Mouse (Mus musculus): ENCODE data around the gene Nt5dc3. TPM values are rescaled to one million over a fixed set of nuclear protein-coding genes. Genes with fewer than 3 reads are reported as not detected.

Gene Nt5dc3
- total RNA-seq, 2 experiments from 2014 or later: 81.0 to 81.1 TPM

- DNase-seq (ENCODE audit: low spot score in 2 of 2): no peak
- intact Hi-C loops (cut with DNase I): no loop called here
Measured at GRCm38 (mm10) chr10:86849508-86849907, 70.7 kb downstream of the Nt5dc3 start.

DNA sequence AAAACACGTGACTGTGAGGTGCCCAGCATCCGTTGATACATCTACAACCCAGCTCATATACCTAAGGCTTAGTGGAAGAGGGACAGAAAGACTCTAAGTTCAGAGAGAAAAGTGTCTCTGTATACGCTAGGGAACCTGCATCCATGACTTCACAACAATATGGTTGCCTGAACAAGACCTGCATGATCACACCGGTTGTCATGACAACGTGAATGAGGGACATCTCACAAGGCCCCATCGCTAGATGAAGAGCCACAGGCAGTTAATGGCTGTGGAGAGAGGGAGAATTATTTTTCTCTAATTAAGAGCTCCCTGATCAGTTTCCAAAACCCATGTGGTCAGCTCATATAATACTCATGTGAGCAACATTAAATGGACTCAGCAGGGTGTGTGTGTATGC, 73.4 kb downstream of the Nt5dc3 start:
- intact Hi-C loops (cut with DNase I): no loop called here
- no peak for DNase-seq (ENCODE audit: low spot score in 2 of 2)

DNA sequence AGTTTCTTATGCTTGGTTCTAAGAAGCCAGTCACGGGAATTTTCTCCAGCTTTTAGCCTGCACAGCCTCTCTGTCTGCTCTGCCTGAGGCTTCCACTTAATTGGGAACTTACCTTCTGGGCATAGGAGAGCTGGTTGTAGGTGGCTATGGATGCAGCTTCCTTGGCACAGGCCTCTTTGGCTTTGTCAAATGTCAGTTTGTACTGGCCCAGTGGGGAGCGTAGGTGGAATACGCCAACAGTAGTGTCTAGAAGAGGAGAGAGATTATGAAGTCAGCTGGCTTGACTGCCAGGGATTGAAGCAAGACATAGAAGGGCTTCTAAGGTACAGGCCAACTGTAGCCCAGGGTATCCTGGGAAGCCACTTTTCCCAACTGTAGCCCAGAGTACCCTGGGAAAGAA, 74.6 kb downstream of the Nt5dc3 start:
- intact Hi-C loops (cut with DNase I): no loop called here
- DNase-seq (ENCODE audit: low spot score in 2 of 2): peak in 1 of 2 experiments; percentile 38

DNA sequence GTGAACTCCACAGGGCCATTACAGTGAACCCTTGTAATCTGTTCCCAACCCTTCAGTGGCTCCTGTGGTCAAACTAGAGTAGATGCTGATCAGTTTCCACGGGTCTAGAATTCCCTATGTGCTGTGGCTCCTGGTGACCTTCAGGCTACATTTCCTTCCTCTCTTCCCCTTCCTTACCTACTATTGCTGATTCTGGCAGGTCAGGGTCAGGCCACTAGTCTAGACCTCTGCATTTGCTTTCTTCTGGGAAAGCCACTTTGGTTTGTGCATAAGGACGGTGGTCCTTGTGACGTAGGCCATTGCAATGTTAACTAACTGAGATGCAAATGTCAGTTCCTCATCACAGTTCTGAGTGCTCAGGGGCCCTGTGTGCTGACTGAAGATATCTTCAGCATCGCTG, 81.6 kb downstream of the Nt5dc3 start:
- DNase-seq (ENCODE audit: low spot score in 2 of 2): no peak
- intact Hi-C loops (cut with DNase I): no loop called here

DNA sequence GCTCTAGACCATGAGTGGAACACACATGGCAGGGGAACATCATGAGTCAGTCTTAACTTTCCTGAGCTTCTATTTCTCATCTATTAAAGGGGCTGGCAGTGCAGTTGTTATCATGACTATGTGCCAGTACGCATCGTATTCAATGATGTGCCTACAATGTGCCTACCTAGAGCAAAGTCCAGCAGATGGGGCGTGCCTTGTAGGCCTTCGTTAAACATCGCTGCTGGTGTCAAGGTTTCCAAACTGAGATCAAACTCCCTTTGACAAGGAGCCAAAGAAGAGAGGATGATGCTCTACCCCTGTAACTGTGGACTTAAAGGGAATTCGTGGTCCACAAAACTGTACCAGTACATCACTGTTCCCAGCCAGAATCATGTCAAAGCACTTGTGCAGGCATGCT, 83.7 kb downstream of the Nt5dc3 start:
- DNase-seq (ENCODE audit: low spot score in 2 of 2): no peak
- intact Hi-C loops (cut with DNase I): no loop called here

DNA sequence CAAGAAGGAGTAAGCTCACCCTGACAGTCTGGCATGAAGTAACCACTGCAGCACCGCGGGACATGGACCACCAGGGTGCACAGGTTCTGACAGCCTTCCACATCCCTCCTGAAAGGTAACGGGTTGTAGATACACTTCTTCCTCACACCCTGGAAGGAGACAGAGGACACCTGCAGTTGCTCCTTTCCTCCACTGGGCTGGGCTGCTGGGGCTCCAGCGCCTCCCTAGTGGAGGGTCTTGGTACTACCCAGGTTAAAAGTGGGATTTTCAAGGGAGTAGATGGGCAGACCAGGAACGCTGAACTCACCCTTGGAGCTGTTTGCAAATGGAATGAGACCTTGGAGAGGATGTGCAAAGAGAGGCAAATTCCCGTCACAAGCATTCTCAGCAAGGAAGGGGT, 84.6 kb downstream of the Nt5dc3 start:
- intact Hi-C loops (cut with DNase I): no loop called here

GRCm38 (mm10) chr10:86872121-86872520, 93.3 kb downstream of the Nt5dc3 start:
- intact Hi-C loops (cut with DNase I): no loop called here
- no peak for DNase-seq (ENCODE audit: low spot score in 2 of 2)

More for the DNA sequence above, 84.6 kb downstream of the Nt5dc3 start:
- no peak for DNase-seq (ENCODE audit: low spot score in 2 of 2)

DNA sequence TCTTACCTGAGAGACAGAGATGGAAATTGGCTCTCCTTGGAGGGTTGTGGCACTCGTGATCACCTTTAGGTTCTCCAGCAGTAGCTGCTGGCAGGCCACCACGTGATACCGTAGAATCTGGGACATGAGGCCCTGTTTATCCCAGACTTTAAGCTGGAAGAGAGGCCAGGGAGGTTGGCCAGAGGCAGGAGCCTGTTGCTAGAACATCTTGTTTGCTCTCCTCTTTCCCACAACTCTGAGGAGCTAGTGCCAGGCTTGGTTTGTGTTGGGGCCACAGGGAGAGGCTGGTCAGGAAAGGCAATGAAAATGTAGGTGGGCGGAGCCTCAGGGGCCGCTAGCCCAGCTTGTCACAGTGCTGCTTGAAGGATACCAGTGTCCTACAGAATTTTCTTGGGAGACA, 93.8 kb downstream of the Nt5dc3 start:
- intact Hi-C loops (cut with DNase I): no loop called here
- DNase-seq (ENCODE audit: low spot score in 2 of 2): no peak

DNA sequence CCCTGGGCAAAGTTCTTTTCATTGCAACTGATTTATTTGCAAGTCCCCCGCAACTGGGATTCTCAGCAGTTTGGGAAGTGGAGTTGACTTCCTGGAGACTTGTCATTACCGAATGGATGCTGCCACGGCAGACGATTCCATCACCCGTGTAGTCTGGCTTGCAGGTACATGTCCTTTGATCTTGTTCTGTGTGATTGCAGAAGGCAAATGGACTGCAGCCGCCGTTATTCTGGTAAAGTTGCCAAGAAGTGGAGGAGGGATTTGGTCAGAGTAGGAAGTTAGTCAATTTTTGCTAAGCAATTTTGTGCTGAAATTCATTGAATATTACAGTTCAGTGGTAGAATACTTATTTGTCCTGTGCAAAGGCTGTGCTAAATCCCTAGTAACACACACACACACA, 99.9 kb downstream of the Nt5dc3 start:
- DNase-seq (ENCODE audit: low spot score in 2 of 2): no peak
- intact Hi-C loops (cut with DNase I): no loop called here

DNA sequence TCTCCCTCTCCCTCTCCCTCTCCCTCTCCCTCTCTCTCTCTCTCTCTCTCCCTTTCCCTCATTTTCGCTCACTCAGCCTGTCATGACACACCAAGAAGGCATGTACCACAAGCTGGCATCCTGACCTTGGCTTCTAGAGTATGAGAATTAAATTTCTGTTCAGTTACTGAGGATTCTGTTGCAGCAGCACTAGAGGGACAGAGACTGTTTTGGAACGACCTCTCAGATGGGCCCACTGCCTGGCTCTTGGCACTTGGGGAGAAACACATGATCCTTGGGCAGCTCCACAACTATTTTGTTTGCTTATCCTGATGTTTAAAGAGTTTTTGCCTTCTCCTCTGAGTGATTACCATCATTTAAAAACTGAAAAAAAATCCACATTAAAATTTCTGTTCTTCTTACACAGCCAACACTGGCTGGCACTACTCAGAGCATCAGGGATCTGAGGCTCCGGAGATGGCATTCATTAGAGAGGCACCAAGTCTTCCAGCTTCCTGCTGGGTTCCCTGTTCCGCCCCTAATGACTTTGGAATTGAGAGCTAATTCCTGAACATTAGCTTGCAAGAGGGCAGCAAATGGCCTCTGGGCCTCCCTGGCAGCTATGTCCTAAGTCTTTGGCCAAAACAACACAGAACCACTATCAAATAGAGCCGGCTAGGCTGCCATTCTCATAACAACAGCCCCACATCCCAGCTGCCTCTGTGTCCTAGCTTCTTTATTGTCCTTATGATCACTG, 101.4 kb downstream of the Nt5dc3 start:
- peak in 1 of 2 experiments; percentile 31 for DNase-seq (ENCODE audit: low spot score in 2 of 2)
- intact Hi-C loops (cut with DNase I): no loop called here

DNA sequence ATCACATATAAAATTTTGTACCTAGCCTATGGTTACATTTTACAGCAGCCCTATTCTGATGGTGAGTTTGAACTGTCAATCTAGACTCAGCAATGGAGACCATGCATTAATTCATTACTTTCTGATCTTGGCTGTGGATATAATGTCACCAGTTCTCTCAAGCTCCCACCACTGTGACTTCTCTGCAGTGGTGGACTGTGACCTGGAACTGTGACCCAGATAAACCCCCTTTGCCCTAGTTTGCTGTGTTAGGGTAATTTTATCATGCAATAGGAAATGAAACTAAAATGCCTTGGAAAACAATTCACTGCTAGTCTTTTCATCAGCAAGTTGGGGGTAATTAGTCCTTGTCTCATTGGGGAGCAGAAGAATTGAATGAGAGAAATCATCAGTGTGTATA, 102.6 kb downstream of the Nt5dc3 start:
- intact Hi-C loops (cut with DNase I): no loop called here
- DNase-seq (ENCODE audit: low spot score in 2 of 2): no peak

GRCm38 (mm10) chr10:86886434-86886833, 107.6 kb downstream of the Nt5dc3 start:
- DNase-seq (ENCODE audit: low spot score in 2 of 2): no peak
- intact Hi-C loops (cut with DNase I): no loop called here

Other genes starting within 250 kb of the Nt5dc3 start
- gene Hsp90b1, start 73.5 kb upstream of the Nt5dc3 start, total RNA-seq (2021): 100 to 1,000 TPM; 360 to 377 TPM
- gene Ttc41, start 73.2 kb upstream of the Nt5dc3 start, total RNA-seq (2021): 1 to 10 TPM; 1.2 to 1.7 TPM
- gene Gm49358, start 15.0 kb upstream of the Nt5dc3 start, total RNA-seq (2021): 10 to 100 TPM; 21.2 to 29.7 TPM
- gene Stab2, start 229.0 kb downstream of the Nt5dc3 start, total RNA-seq (2021): under 1 TPM; 0.43 to 0.66 TPM

Measured in left cerebral cortex, postnatal 25 days (tissue).